Mouse (Mus musculus) induced T-regulatory cell, adult 2 months (primary cell): ENCODE results near the gene Olfr560.

ENCODE experiments used
- DNase-seq: peaks from one replicate; pipeline ENCODE4 v3.0.0-alpha.2; 2012; ENCODE audit warnings: low read depth

The Olfr560 gene

GRCm38 (mm10) chr7:102759266-102759665 lies at the start of gene Olfr560, which contains the start of gene Olfr78:
Gene Olfr560 (minus strand): TSS chr7:102759366.
Gene Olfr78 (minus strand): TSS chr7:102759471.
- no peak for DNase-seq

DNA sequence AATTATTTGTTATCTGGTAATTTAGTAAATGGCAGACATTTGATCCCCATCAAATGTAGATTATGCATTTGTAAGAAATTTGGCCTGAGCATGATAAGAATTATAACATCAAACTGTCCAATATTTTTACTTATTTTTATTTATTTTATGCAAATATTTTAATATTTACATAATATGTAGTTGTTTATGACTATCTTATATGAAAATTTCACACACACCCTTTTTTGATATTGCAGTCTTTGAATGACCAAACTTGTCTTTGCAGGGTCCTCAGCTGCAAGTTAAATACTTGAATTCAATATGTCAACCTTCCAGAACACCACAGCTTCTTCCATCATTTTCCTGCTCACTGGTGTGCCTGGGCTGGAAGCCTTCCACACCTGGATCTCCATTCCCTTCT lies 44.0 kb upstream of the Olfr560 start, which contains the start of gene Olfr564:
Olfr564 (plus strand) TSS at position 301 of the 400 bp plus-strand sequence.
- no peak for DNase-seq

DNA sequence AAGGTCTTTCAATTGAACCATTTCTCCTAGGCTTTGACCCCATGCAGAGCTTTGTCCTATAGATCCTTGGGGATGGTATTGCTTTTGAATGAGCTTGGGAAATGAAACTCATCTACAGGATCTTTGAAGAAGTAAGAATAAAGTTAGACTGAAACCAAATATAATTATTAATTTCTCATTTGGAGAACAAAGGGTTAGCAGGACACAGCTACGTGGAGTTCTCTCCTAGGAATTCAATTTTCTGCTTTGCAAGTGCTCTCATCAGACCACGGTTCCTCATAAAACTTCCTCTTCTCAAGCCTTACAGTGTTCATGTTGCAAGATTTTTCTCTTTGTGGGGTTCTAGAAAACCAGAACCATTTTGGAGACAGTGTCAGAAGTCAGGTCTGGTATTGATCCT lies 11.8 kb upstream of the Olfr560 start, which contains the start of gene Olfr561:
Olfr561 (plus strand) TSS at position 301 of the 400 bp plus-strand sequence.
- no peak for DNase-seq

- peak; percentile 17 for DNase-seq
Observed at GRCm38 (mm10) chr7:102752086-102752485, 7.1 kb downstream of the Olfr560 start.

DNA sequence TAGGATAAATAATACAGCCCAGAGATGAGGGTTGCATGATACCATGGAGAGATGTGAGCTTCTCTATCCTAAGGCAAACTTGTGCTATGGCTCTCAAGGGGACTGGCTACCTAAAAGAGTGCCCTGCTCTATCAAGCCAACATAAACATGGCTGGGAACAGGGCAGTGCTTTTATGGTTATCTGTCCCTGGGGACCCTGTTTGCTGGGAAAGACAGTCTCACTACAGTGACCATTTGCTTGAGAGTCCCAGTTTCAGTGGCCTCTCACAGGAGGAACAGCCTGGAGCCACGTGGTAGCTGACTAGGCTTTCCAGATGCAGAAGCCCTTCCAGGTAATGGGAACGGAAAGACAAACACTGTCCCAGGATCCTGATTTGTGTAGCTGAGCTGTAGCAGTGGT lies 21.5 kb downstream of the Olfr560 start:
- DNase-seq = no peak

- DNase-seq = no peak
Observed at GRCm38 (mm10) chr7:102733793-102734192, 25.4 kb downstream of the Olfr560 start.

GRCm38 (mm10) chr7:102727391-102727790 lies 31.8 kb downstream of the Olfr560 start, which contains the start of gene Olfr559:
Gene Olfr559 (minus strand): TSS chr7:102727491.
- DNase-seq = no peak

- DNase-seq = no peak
Observed at GRCm38 (mm10) chr7:102718970-102719369, 40.2 kb downstream of the Olfr560 start, which contains the start of gene Olfr33. Gene Olfr33 (minus strand): TSS chr7:102719070.

DNA sequence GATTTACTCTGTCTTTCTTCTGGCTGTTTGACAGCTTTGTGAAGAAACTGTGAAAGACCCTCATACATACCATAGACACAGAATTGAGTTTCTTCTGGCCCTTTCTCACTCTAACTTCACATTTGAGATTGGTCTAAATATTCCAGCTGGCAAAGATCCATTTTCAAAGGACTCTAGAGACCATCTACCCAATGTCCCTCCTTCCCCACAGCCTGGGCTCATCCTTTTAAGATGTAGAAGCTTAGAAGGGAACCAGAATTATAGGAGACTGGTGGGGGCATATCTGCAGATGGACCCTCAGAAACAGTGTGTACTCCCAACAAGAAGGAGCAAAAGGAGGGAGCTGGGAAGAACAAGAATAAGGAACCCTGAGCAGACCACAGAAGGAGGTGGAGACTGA lies 57.3 kb downstream of the Olfr560 start, which contains the start of gene Olfr558:
Olfr558 (plus strand) TSS at position 301 of the 400 bp plus-strand sequence.
- DNase-seq = no peak
